Mouse (Mus musculus) E14TG2a.4 (cell line): Measurements from ENCODE around the gene Rhbdd1.

ENCODE experiments used
- CTCF ChIP-seq: conservative IDR thresholded peaks from 2 replicates; pipeline ENCODE4 v1.5.1; 2014; ENCODE audit warnings: low read length
- NANOG ChIP-seq: IDR thresholded peaks from 2 replicates; pipeline ENCODE4 v1.6.1; 2014; ENCODE audit warnings: borderline replicate concordance, low read length, mixed read lengths
- POU5F1 ChIP-seq: IDR thresholded peaks from 2 replicates; pipeline ENCODE4 v1.6.1; 2014; ENCODE audit warnings: low read length, borderline replicate concordance

DNA sequence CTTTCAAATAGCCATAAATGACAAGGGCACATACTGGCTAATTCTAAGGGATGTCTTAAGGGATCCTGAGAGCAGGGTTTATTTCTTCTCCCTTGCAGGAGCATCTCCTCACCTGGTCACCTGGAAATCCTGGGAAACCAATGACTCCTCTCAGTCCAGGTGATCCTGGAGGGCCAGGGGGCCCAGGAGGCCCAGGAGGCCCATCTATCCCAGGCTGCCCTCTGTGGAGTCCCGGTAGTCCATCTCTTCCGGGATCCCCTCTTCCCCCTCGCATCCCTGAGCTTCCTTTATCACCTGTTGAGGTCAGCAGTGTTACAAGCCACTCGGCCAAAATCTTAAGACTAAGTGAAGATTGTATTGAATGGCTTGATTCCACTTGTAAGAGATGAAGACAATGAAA is 170.1 kb downstream of the Rhbdd1 start:
- TF ChIP-seq CTCF (no peak), NANOG (no peak), POU5F1 (no peak)
